Mouse (Mus musculus) layer of hippocampus, postnatal 36 days (tissue): ENCODE results near the gene AW549877. TPM values are rescaled to one million over a fixed set of nuclear protein-coding genes. Genes with fewer than 3 reads are reported as not detected.

Source experiments
- DNase-seq, 2 experiments: peaks; one replicate each; pipeline ENCODE4 v3.0.0; 2022
- total RNA-seq, 2 experiments: library from RNA; stranded (reverse); gene quantifications; 2 replicates each; pipeline ENCODE4 v1.2.3; 2021

The AW549877 gene
- total RNA-seq = 10 to 100 TPM; 42.2 to 46.2 TPM

DNA sequence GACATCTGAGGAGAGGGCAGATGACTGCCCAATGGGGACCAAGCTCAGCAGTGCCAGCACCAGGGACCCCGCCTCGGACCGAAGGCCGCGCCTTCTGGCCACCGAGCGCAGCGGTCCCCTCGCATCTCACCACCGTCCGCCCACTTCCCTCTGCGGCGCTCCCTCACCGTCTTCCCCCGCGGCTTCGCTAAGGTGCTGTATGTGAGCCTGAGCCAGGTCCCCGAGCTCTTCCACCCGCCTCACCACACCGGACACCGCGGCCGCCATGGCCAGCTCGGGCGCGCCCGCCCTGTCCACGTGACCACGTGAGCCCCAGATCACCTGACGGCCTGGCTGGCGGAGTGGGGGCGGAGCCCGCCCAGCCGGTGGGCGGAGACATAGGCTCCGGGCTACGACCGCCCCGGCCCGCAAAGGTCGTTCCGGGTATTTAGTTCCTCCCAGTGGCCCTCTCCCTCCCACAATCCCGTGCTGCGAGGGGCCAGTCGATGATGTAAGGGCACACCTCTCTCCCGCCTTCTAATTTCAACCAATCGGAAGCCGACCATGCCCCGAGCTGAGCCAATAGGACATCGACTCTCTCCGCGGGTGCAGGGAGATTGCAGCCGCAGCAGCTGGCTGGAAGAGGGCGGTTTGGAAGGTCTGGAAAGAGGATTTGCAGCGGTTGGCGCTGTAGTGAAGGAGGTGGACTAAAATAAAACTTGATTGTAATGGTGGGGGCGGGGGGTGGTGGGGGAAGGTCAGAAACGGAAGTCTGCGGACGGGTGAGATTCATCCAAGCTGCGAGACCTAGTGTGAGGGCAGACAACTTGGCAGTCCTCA, at the start of gene AW549877:
Gene AW549877 (minus strand): TSS at position 297 of the 819 bp plus-strand sequence.
- DNase-seq = peak; percentile 96 to 98

GRCm38 (mm10) chr15:4043032-4043471, 47.5 kb upstream of the AW549877 start:
- DNase-seq = no peak

DNA sequence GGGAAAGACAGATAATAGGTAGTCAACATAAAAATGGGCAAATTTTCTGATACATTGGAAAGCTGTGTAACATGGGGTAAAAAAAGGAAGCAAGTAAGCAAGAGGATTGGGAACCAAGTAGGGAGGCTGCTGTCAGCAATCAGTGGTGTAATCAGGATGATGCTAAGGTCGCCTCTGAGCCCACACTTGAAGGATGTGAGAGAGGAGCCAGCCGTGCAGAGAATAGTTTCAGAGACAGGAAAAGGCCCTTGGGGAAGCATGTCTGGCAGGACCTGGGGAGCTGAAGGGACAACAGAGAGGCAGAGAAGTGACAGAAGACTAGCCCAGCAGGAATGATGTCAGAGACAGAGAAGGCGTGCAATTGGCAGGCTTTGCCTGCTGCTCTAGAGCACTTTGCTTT, 46.9 kb upstream of the AW549877 start:
- no peak for DNase-seq

GRCm38 (mm10) chr15:4033168-4034004, 37.8 kb upstream of the AW549877 start:
- DNase-seq = no peak

DNA sequence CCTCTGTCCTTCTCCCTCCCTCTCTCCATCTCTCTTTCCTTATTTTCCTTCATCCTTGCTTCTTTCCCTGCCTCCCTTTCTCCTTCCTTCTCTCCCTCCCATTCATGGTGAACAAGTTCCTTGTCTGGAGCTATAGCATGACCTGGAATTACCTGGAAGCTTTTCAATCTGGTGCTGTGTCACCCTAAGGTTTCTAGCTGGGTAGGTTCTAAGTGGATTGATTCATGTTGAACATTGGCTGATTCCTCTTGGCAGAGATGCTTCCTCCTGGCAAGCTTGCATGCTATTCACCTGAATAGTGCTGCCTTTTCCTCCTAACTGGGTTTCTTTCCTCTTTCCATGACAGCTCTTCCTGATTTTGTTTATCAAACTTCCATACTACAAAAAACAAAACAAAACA, 33.4 kb upstream of the AW549877 start:
- no peak for DNase-seq

DNA sequence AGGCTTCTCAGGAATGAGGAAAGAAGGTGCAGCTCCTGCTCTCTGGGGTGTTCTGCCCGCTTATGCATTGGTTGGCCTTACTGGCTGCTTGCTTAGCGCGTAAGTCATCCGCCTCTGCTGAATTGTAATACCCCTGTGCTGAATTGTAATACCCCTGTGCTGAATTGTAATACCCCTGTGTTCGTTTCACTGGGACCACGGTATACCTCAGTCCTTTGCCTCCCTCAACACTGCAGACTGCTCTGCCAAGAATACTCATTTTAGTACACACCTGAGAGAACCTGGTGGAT, 32.8 kb upstream of the AW549877 start:
- no peak for DNase-seq

GRCm38 (mm10) chr15:4027671-4028410, 32.3 kb upstream of the AW549877 start:
- no peak for DNase-seq

- DNase-seq = peak; percentile 86 to 87
Observed at GRCm38 (mm10) chr15:4026831-4027584, 31.5 kb upstream of the AW549877 start.

- DNase-seq = peak; percentile 90 to 95
Observed at GRCm38 (mm10) chr15:4026231-4026773, 30.8 kb upstream of the AW549877 start, which contains the start of gene Oxct1. Gene Oxct1 (plus strand): TSS chr15:4026383.

GRCm38 (mm10) chr15:4025508-4025904, 30.0 kb upstream of the AW549877 start:
- DNase-seq = no peak

- DNase-seq = no peak
Observed at GRCm38 (mm10) chr15:4024726-4025507, 29.4 kb upstream of the AW549877 start.

- DNase-seq = no peak
Observed at GRCm38 (mm10) chr15:4023747-4024146, 28.2 kb upstream of the AW549877 start.

GRCm38 (mm10) chr15:4020711-4021110, 25.2 kb upstream of the AW549877 start:
- DNase-seq = no peak

DNA sequence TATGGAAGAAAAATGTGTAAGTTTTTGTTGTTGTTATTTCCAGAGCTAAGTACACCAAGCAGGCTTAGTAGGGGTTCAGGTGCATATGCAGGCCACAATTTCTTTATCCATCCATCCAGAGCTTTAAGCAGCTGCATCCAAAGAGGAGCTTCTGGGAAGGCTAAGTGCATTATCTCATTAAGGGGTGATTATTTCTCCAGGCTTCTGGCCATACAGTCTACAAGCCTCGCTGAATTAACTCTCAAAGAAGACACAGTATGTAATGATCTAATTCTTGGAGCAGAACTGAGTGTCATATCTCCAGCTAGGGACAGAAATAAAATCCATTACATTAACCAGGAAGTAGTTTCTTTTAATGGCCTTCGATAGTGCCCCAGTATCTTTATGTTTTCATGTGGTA, 18.3 kb upstream of the AW549877 start:
- DNase-seq = no peak

DNA sequence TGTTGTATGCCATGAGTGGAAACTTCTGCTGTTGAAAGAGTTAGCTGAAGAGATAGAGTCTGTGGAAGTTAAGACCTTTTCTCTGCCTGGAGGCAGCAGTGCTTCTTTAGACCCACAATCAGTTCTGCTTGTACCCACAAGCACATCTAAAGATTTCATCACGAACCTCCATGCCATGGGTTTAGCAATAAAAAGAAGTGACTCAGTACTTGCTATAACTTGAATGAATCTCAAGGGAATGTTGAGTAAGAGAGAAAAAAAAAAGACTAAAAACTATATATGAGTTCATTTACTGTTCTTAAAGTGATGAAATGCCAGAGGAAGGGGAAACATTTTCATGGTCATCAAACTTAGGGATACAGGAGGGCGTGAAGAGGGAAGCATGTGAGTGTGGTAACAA, 5.0 kb upstream of the AW549877 start:
- no peak for DNase-seq

GRCm38 (mm10) chr15:3999144-3999543, 3.6 kb upstream of the AW549877 start:
- DNase-seq = no peak

- no peak for DNase-seq
Observed at GRCm38 (mm10) chr15:3996267-3997010, 895 bp upstream of the AW549877 start.

DNA sequence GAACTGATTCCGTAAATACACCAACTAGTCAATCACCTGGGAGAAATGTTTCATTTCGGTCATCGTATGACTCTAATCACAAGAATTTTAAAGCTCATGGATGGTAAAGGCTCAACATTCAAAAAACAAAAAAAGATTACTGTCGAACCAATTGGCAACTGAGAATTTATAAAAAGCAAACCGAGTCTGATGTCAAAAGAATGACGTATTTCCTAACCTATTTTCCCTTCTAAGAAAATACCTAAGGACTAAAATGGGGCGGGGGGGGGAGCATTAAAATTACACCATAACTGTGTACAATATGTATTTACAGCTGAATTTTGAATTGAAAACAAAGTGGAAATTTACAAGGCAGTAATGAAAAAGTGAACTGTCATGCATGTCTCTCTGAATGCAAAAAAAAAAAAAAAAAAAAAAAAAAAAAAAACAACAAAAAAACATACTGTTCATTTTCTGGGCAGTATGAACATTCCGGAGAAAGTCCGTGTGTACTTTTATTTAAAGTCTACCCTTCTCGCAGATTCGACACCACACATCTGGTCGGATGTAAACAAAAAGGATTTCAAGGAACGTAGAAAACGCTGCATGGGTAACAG, 594 bp downstream of the AW549877 start:
- no peak for DNase-seq

GRCm38 (mm10) chr15:3987981-3988380, 7.6 kb downstream of the AW549877 start:
- DNase-seq = no peak

- no peak for DNase-seq
Observed at GRCm38 (mm10) chr15:3984876-3985275, 10.7 kb downstream of the AW549877 start.
